Mouse (Mus musculus): ENCODE measurements at regions not wholly inside any gene's neighbourhood (a gene's known extent, or its start where the extent isn't known, plus 50 kb on each side); places are given as distances from the start of the nearest gene placed in this dataset.

GRCm38 (mm10) chr3:26552890-26553289 is 84.5 kb upstream of the Spata16 start:
- in situ Hi-C loops (cut with MboI, MseI), result no loop called here

- in situ Hi-C loops (cut with MboI, MseI), result loop anchor here in 1 of 2 experiments (25.0 kb wide), 1 partner anchor 402 kb away; no protein-coding TSS in a partner anchor
Observed at GRCm38 (mm10) chr3:26585126-26585525, 52.3 kb upstream of the Spata16 start.

Measured in T-helper 17 cell (primary cell).